Mouse (Mus musculus) liver (tissue): Measurements from ENCODE around the gene Stoml1.

Experiments
- DNase-seq: peaks from one replicate; pipeline ENCODE4 v3.0.0-alpha.2; 2020; ENCODE audit warnings: mixed read lengths

Stoml1 gene

GRCm38 (mm10) chr9:58253033-58253804 is at the start of gene Stoml1:
Gene Stoml1 (plus strand): TSS chr9:58253164.
- peak; percentile 97 for DNase-seq

GRCm38 (mm10) chr9:58203516-58204447 is 49.2 kb upstream of the Stoml1 start, which contains the start of the genes Islr and Islr2:
Gene Islr (minus strand): TSS chr9:58204306.
Gene Islr2 (minus strand): TSS chr9:58204319.
- DNase-seq, result peak; percentile 74

GRCm38 (mm10) chr9:58204448-58205000 is 48.4 kb upstream of the Stoml1 start:
- DNase-seq, result peak; percentile 91

GRCm38 (mm10) chr9:58206013-58206412 is 47.0 kb upstream of the Stoml1 start:
- DNase-seq, result no peak

- no peak for DNase-seq
These were observed 43.3 kb upstream of the Stoml1 start for GRCm38 (mm10) chr9:58209462-58210303.

GRCm38 (mm10) chr9:58210304-58210627 is 42.7 kb upstream of the Stoml1 start:
- no peak for DNase-seq

GRCm38 (mm10) chr9:58213377-58213776 is 39.6 kb upstream of the Stoml1 start:
- DNase-seq, result peak; percentile 55

- peak; percentile 81 for DNase-seq
These were observed 39.1 kb upstream of the Stoml1 start for GRCm38 (mm10) chr9:58213865-58214264.

- DNase-seq, result peak; percentile 77
These were observed 38.3 kb upstream of the Stoml1 start for GRCm38 (mm10) chr9:58214519-58215180.

GRCm38 (mm10) chr9:58216402-58216801 is 36.6 kb upstream of the Stoml1 start:
- peak; percentile 68 for DNase-seq

GRCm38 (mm10) chr9:58218539-58218938 is 34.4 kb upstream of the Stoml1 start:
- no peak for DNase-seq

GRCm38 (mm10) chr9:58220218-58220903 is 32.6 kb upstream of the Stoml1 start:
- peak; percentile 64 for DNase-seq

- DNase-seq, result no peak
These were observed 28.6 kb upstream of the Stoml1 start for GRCm38 (mm10) chr9:58224356-58224755.

GRCm38 (mm10) chr9:58225915-58226913 is 26.8 kb upstream of the Stoml1 start:
- DNase-seq, result peak; percentile 64

- DNase-seq, result no peak
These were observed 24.0 kb upstream of the Stoml1 start for GRCm38 (mm10) chr9:58228777-58229466.

GRCm38 (mm10) chr9:58231746-58232145 is 21.2 kb upstream of the Stoml1 start:
- DNase-seq, result peak; percentile 40

- no peak for DNase-seq
These were observed 20.6 kb upstream of the Stoml1 start for GRCm38 (mm10) chr9:58232374-58232773.

- peak; percentile 18 for DNase-seq
These were observed 18.4 kb upstream of the Stoml1 start for GRCm38 (mm10) chr9:58234502-58235015.
